Mouse (Mus musculus): ENCODE measurements at regions not wholly inside any gene's neighbourhood (a gene's known extent, or its start where the extent isn't known, plus 50 kb on each side); places are given as distances from the start of the nearest gene placed in this dataset.

DNA sequence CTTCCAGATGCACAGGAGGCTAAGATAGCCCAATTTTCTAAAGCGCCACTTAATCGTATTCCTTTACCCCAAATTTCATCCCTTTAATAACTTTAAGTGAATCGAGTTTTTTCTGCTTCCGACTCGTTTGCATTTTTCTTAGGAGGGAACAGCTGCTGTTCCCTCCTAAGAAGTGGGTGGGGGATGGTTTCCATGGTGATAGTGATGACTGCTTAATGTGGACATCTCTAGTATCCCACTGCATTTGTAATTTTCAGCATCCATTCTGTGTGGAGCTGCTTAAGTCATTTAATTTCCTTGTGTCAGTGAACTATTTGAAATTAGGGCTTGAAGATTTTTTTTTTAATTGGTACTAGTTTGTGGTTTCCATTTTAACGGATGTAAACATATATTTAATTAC is 567.8 kb upstream of the Adgra3 start:
- Histone ChIP-seq H3K4me1 (ENCODE audit: control insufficient read depth, insufficient read depth, insufficient read length, low read length) (no peaks in the 10 kb centered on the region), H3K36me3 (ENCODE audit: control insufficient read depth, insufficient read depth, low read length) (no peaks in the 10 kb centered on the region), H3K27me3 (ENCODE audit: control insufficient read depth, insufficient read depth, low read length) (no peaks in the 10 kb centered on the region), H3K27ac (ENCODE audit: insufficient read depth, low read depth, low read length) (no peak overlapping the region), H3K4me3 (ENCODE audit: low read depth, low read length) (no peak overlapping the region)
- no peak for TF ChIP-seq CTCF (IDR thresholded peaks at IDR 0.05; ENCODE audit: extremely low read depth, insufficient read length, insufficient replicate concordance, low read depth, low read length)
- no peak for TF ChIP-seq POLR2A (IDR thresholded peaks at IDR 0.05; ENCODE audit: low read depth, low read length)
- 81% methylated on average over 6 of the region's 6 CpGs for WGBS

DNA sequence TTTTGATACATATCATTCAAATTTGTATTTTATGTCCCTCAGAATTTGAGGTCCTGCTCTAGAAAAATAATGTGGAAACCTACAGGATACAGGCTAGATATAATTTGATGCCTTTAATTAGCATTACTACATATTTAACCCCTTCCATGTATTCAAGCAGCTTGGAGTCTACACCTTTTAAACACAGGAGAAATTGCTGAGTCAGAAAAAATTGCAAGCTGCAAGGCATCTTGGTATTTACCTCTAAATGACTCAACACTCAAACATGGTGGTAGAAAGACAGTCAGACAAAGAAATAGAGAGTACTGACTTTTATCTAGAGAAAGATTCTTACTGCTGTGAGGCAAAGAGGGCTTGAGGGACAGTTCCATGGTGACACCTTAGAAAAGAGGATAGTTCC is 565.4 kb upstream of the Adgra3 start:
- no peaks in the 10 kb centered on the region for H3K27me3 ChIP-seq (ENCODE audit: control insufficient read depth, insufficient read depth, low read length)
- no peak overlapping the region for H3K27ac ChIP-seq (ENCODE audit: insufficient read depth, low read depth, low read length)
- H3K36me3 ChIP-seq (ENCODE audit: control insufficient read depth, insufficient read depth, low read length), result no peaks in the 10 kb centered on the region
- H3K4me1 ChIP-seq (ENCODE audit: control insufficient read depth, insufficient read depth, insufficient read length, low read length), result no peaks in the 10 kb centered on the region
- TF ChIP-seq CTCF (IDR thresholded peaks at IDR 0.05; ENCODE audit: extremely low read depth, insufficient read length, insufficient replicate concordance, low read depth, low read length) (no peak), POLR2A (IDR thresholded peaks at IDR 0.05; ENCODE audit: low read depth, low read length) (no peak)
- no peak overlapping the region for H3K4me3 ChIP-seq (ENCODE audit: low read depth, low read length)
